Mouse (Mus musculus): ENCODE measurements around the gene Thbd.

The Thbd gene

GRCm38 (mm10) chr2:148407870-148408760, at the start of gene Thbd:
Thbd (minus strand) TSS chr2:148408188.
- CTCF ChIA-PET: interaction anchor here (0.6 to 1.5 kb wide), 3 partner anchors 155 to 246 kb away, joined by 3 to 5 read pairs (median 4); no protein-coding TSS in a partner anchor

- CTCF ChIA-PET: no interaction called here
Observed at GRCm38 (mm10) chr2:148455341-148455740, 47.4 kb upstream of the Thbd start.

GRCm38 (mm10) chr2:148454014-148454542, 46.1 kb upstream of the Thbd start:
- CTCF ChIA-PET: interaction anchor here (1.0 kb wide), 1 partner anchor 14 kb away, joined by 3 read pairs; no protein-coding TSS in a partner anchor

DNA sequence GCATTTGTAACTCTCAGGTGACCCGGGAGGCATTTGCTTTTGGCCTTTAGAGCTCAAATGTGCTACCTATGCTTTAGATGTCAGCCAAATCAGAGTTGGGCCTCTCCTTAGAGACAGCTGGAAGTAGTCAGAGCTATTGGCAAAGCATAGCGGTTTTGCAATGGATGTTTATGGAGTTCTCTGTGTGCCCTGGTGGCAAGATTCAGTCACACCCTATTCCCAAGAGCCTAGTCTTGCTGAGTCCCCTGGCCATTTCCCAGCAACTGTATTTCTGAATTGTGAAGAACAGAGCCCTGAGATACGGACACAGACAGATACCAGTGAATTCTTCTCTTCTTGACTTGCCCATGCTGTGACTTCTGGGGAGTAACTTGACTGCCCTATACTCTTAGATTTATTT, 45.1 kb upstream of the Thbd start:
- CTCF ChIA-PET: interaction anchor here (0.6 kb wide), 1 partner anchor 29 kb away, joined by 3 read pairs; no protein-coding TSS in a partner anchor

DNA sequence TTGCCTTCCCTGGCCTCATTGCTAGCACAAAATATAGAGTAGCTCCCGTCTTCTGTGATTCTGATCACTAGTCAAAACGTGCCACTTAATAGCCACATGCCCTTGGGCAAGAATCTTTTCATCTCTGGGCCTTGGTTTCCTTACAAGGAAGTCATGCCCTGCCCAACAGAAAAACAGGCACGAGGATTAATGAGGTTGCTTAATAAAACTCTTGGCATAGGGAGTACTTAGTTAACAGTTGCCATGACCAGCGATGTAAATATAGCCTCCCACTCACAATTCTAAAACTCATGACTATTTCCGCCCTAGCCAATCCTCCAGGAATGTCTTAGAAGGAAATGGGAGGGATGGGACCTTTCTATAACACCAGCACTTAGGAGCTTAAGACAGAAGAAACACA, 43.5 kb upstream of the Thbd start:
- CTCF ChIA-PET: no interaction called here

DNA sequence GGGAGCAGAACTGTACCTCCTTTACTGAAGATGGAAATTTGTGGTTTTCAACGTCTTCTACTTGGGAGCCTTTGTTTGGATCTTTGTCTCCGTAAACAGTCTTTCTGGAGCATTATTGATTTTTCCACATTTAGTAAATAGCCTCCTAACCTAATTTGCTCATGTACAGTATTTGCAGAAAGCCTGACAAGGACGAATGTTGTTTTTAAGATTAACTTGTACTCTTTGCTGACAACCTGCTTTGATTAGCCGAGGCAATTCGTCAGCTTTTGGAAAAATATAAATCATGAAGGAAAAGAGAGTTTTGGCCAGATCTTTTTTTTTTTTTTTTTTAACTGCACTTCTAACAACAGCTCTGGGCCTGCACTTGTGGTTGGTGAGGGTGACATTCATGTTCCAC, 42.6 kb upstream of the Thbd start:
- CTCF ChIA-PET: no interaction called here

DNA sequence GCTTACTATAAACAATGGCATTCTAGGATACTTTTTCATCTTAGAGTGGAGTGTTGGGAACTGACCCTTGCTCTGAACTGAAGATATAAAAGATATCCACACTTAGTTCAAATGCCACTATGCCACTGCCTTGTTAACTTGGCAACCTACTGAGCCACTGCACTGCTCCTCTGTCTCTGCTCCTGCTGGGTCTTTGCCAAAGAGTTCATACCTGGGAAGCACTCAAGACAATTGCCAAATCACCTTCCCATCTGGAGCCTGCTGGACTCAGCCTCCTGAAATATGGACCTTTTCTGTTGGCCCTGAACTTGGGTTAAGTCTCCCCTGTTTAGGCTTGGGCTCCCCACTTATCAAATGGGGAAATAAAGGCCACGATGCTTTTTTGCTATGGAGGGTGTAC, 41.7 kb upstream of the Thbd start:
- CTCF ChIA-PET: interaction anchor here (0.6 kb wide), 1 partner anchor 72 kb away, joined by 9 read pairs; no protein-coding TSS in a partner anchor

DNA sequence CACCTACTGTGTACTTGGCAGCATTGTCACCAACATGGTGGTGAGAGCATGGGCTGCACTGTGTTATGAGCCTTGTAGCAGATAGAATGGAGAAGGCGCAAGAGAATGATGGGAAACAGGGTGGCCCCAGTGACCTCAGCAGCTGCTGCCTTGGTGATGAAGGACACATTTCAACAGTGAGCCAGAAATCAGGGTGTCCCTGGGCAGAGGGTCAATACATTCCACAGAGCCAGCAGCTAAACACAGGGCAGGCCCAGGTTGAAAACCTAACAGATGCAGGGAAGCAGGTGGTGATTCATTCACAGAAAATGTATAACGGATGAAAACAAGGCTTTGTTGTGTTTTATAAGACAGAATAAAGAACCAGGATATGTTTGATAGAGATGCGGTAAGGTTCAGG, 38.5 kb upstream of the Thbd start:
- CTCF ChIA-PET: no interaction called here

- CTCF ChIA-PET: no interaction called here
Observed at GRCm38 (mm10) chr2:148445616-148446015, 37.6 kb upstream of the Thbd start.

- CTCF ChIA-PET: interaction anchor here (0.5 to 0.6 kb wide), 3 partner anchors 27 to 59 kb away, joined by 3 to 6 read pairs (median 4); no protein-coding TSS in a partner anchor
Observed at GRCm38 (mm10) chr2:148444472-148444871, 36.5 kb upstream of the Thbd start.

DNA sequence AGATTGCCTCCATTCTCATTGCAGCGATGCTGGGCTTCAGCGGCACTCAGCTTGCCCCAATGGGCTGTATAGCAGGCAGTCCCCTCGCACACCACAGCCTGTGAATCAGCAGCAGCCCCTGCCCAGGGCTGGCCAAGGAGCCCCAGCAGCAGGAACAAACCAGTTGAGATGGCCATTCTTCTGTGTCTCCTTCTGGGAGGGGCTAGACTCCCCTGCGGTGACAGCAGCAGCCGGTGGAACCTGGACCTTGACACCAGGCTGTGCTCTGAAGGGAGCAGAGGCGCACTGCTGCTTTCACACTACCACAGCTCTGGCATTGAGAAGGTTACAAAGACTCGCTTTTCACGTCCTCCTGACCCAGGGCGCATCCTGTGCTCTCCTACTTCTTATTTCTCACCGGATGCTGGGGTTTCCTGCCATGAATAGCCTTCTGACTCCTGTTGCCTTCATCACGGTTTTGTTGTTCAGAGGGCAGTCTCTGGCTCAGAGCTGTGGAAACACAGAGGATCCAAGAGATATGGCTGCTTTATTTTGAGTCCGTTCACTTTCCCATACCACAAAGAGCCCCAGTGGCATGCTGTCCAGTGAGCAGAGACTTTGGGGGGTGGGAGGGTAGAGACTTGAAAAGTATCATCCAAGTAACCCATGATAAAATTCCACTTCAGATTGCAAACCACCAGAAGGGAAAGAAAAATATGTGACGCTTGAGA, 35.4 kb upstream of the Thbd start, which contains the start of gene Cd93:
TSS of gene Cd93 (minus strand) at position 315 of the 710 bp plus-strand sequence.
- CTCF ChIA-PET: interaction anchor here (0.6 kb wide), 1 partner anchor 35 kb away, joined by 4 read pairs; no protein-coding TSS in a partner anchor

- CTCF ChIA-PET: no interaction called here
Observed at GRCm38 (mm10) chr2:148442710-148443109, 34.7 kb upstream of the Thbd start.

GRCm38 (mm10) chr2:148442172-148442571, 34.2 kb upstream of the Thbd start:
- CTCF ChIA-PET: no interaction called here

- CTCF ChIA-PET: no interaction called here
Observed at GRCm38 (mm10) chr2:148441421-148441820, 33.4 kb upstream of the Thbd start.

- CTCF ChIA-PET: interaction anchor here (0.7 to 1.2 kb wide), 2 partner anchors 14 to 256 kb away, joined by 3 to 9 read pairs; no protein-coding TSS in a partner anchor
Observed at GRCm38 (mm10) chr2:148439691-148440276, 31.8 kb upstream of the Thbd start.

- CTCF ChIA-PET: no interaction called here
Observed at GRCm38 (mm10) chr2:148436285-148436684, 28.3 kb upstream of the Thbd start.

DNA sequence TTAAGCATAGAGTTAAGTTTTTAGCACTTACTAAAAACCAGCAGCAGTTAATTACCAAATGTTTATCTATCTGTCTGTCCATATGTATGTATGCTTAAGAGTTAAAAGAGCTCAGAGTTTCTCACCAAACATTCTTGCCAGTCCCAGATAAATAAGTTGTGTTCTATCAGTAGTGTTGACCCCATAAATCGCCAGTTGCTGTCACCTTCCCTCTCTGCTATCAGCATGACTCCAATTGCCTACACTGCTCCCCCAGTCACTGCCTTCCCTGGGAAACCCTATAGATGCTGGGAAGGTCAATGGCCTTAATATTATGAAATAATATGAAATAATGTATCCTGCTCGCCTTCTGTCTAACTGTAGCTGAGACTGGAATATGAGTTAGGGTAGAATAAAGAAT, 24.4 kb upstream of the Thbd start:
- CTCF ChIA-PET: no interaction called here

DNA sequence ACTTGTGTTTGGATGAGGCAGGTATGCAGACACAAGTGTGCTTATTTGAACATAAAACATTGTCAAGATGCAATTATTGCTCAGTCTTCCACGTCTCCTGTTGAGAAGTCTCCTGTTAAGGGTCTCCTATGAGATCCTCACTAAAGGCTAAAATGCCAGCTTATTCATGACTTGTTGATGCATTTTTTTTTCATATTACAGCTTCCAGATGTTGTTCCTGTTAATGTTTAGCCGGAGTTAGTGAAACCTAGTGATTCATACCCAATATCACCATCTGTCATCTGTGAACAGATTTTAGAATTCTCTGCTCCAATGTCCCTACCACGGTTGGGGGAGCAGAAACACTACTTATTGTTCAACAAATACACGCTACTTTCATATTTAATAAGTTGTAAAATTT, 23.0 kb upstream of the Thbd start:
- CTCF ChIA-PET: no interaction called here

GRCm38 (mm10) chr2:148429001-148429505, 21.1 kb upstream of the Thbd start:
- CTCF ChIA-PET: interaction anchor here (0.7 kb wide), 1 partner anchor 94 kb away, joined by 3 read pairs; no protein-coding TSS in a partner anchor

DNA sequence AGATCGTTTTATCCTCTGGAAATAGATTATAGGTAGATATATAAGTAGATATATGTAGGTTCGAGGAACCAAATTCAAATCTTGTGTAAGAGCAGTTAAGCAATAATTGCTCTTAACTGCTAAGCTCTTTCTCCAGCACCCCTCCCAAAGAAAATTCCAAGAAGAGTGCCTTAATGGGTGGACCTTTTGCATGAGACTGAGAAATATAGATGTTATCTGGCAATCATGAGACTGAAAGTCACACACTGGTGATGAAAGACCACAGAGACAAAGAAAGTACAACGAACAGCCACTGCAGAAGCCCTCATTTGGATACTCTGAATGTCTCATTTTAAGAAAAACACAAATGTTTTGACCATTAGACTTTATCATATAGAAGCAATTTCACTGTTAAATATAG, 20.5 kb upstream of the Thbd start:
- CTCF ChIA-PET: no interaction called here

- CTCF ChIA-PET: no interaction called here
Observed at GRCm38 (mm10) chr2:148427553-148427952, 19.6 kb upstream of the Thbd start.
